Mouse (Mus musculus): ENCODE measurements around the gene Mrps9. TPM values are rescaled to one million over a fixed set of nuclear protein-coding genes. Genes with fewer than 3 reads are reported as not detected.

Gene Mrps9
- total RNA-seq, 2 experiments from 2014 or later: 83.1 to 100 TPM

GRCm38 (mm10) chr1:42894695-42895094, 43.7 kb downstream of the Mrps9 start:
- ATAC-seq (replicated peaks; ENCODE audit: low FRiP score, low TSS enrichment, poor library complexity, severe bottlenecking): no peak

GRCm38 (mm10) chr1:42905148-42905547, 54.1 kb downstream of the Mrps9 start:
- no peak for ATAC-seq (replicated peaks; ENCODE audit: low FRiP score, low TSS enrichment, poor library complexity, severe bottlenecking)

- ATAC-seq (replicated peaks; ENCODE audit: low FRiP score, low TSS enrichment, poor library complexity, severe bottlenecking): no peak
Measured at GRCm38 (mm10) chr1:42906696-42907095, 55.7 kb downstream of the Mrps9 start.

GRCm38 (mm10) chr1:42907153-42907552, 56.1 kb downstream of the Mrps9 start:
- ATAC-seq (replicated peaks; ENCODE audit: low FRiP score, low TSS enrichment, poor library complexity, severe bottlenecking): no peak

GRCm38 (mm10) chr1:42915062-42915461, 64.0 kb downstream of the Mrps9 start:
- peak; percentile 83 for ATAC-seq (replicated peaks; ENCODE audit: low FRiP score, low TSS enrichment, poor library complexity, severe bottlenecking)

- ATAC-seq (replicated peaks; ENCODE audit: low FRiP score, low TSS enrichment, poor library complexity, severe bottlenecking): no peak
Measured at GRCm38 (mm10) chr1:42916719-42917118, 65.7 kb downstream of the Mrps9 start.

GRCm38 (mm10) chr1:42917908-42918307, 66.9 kb downstream of the Mrps9 start:
- ATAC-seq (replicated peaks; ENCODE audit: low FRiP score, low TSS enrichment, poor library complexity, severe bottlenecking): 0 out of 2 replicates have a peak, but pooled peaks have one; percentile 30

GRCm38 (mm10) chr1:42923924-42924323, 72.9 kb downstream of the Mrps9 start:
- no peak for ATAC-seq (replicated peaks; ENCODE audit: low FRiP score, low TSS enrichment, poor library complexity, severe bottlenecking)

- no peak for ATAC-seq (replicated peaks; ENCODE audit: low FRiP score, low TSS enrichment, poor library complexity, severe bottlenecking)
Measured at GRCm38 (mm10) chr1:42933613-42934012, 82.6 kb downstream of the Mrps9 start.

- no peak for ATAC-seq (replicated peaks; ENCODE audit: low FRiP score, low TSS enrichment, poor library complexity, severe bottlenecking)
Measured at GRCm38 (mm10) chr1:42948486-42948885, 97.5 kb downstream of the Mrps9 start.

GRCm38 (mm10) chr1:42952734-42953481, 101.9 kb downstream of the Mrps9 start, which contains the start of gene Gpr45:
TSS of gene Gpr45 (plus strand) at chr1:42952872.
- no peak for ATAC-seq (replicated peaks; ENCODE audit: low FRiP score, low TSS enrichment, poor library complexity, severe bottlenecking)

- no peak for ATAC-seq (replicated peaks; ENCODE audit: low FRiP score, low TSS enrichment, poor library complexity, severe bottlenecking)
Measured at GRCm38 (mm10) chr1:42953482-42953822, 102.4 kb downstream of the Mrps9 start.

Other genes starting within 250 kb of the Mrps9 start
- not detected in 2 replicates for gene Pou3f3, start 155.5 kb upstream of the Mrps9 start, total RNA-seq (2014; fragmentation: Nextera tagmentation)
- gene Pou3f3, start 155.5 kb upstream of the Mrps9 start, total RNA-seq (2017): not detected in 2 replicates
- not detected in 2 replicates for gene Gpr45, start 101.6 kb downstream of the Mrps9 start, total RNA-seq (2014; fragmentation: Nextera tagmentation)
- not detected in 2 replicates for gene Gpr45, start 101.6 kb downstream of the Mrps9 start, total RNA-seq (2017)
- gene Tgfbrap1, start 247.4 kb downstream of the Mrps9 start, total RNA-seq (2014; fragmentation: Nextera tagmentation): 23.1 and 30.6 TPM in 2 replicates
- gene Tgfbrap1, start 247.4 kb downstream of the Mrps9 start, total RNA-seq (2017): 9.1 and 16.9 TPM in 2 replicates
- gene AI597479, start 247.5 kb downstream of the Mrps9 start, total RNA-seq (2014; fragmentation: Nextera tagmentation): 9.2 and 12.5 TPM in 2 replicates
- gene AI597479, start 247.5 kb downstream of the Mrps9 start, total RNA-seq (2017): 20.3 and 27.2 TPM in 2 replicates